Mouse (Mus musculus) hindbrain, embryonic 16.5 days (tissue): ENCODE measurements around the gene Sh3pxd2b. TPM values are rescaled to one million over a fixed set of nuclear protein-coding genes. Genes with fewer than 3 reads are reported as not detected.
A peak's percentile ranks its signal among the peaks of the same experiment; 100 is the strongest.

ENCODE experiments used
- ATAC-seq: fragments of 200-750 bp; cut with Nextera tagmentation; 2 replicates; pipeline ENCODE4 v1.8.0; 2017; ENCODE audit warnings: moderate TSS enrichment, moderate library complexity
- H3K27ac ChIP-seq: fragments of 300-500 bp; sonication (generic); 2 replicates; pipeline ENCODE4 v1.5.1; 2014; ENCODE audit warnings: low read depth, mild to moderate bottlenecking, control low read depth, low read length, moderate library complexity
- H3K27me3 ChIP-seq: fragments of 300-500 bp; sonication (generic); replicated peaks from 2 replicates; pipeline ENCODE4 v1.6.1; 2014; ENCODE audit warnings: low read length; ENCODE audit not compliant: control insufficient read depth, insufficient read depth
- H3K36me3 ChIP-seq: fragments of 300-500 bp; sonication (generic); 2 replicates; pipeline ENCODE4 v1.6.1; 2014; ENCODE audit warnings: mild to moderate bottlenecking, low read length, moderate library complexity, mixed read lengths; ENCODE audit not compliant: control insufficient read depth, insufficient read depth
- H3K4me1 ChIP-seq: fragments of 300-500 bp; sonication (generic); 2 replicates; pipeline ENCODE4 v1.6.1; 2014; ENCODE audit warnings: low read depth, low read length; ENCODE audit not compliant: control insufficient read depth, insufficient read depth
- H3K4me2 ChIP-seq: fragments of 300-500 bp; sonication (generic); 2 replicates; pipeline ENCODE4 v1.6.1; 2014; ENCODE audit warnings: mild to moderate bottlenecking, low read length, control low read depth, moderate library complexity
- H3K4me3 ChIP-seq: fragments of 300-500 bp; sonication (generic); 2 replicates; pipeline ENCODE4 v1.5.1; 2014; ENCODE audit warnings: mild to moderate bottlenecking, low read length, control low read depth, moderate library complexity
- H3K9ac ChIP-seq: fragments of 300-500 bp; sonication (generic); 2 replicates; pipeline ENCODE4 v1.6.1; 2014; ENCODE audit warnings: low read depth, mild to moderate bottlenecking, control low read depth, low read length, moderate library complexity
- H3K9me3 ChIP-seq: fragments of 300-500 bp; sonication (generic); 2 replicates; pipeline ENCODE4 v1.6.1; 2014; ENCODE audit warnings: mild to moderate bottlenecking, low read length, moderate library complexity; ENCODE audit not compliant: control insufficient read depth
- WGBS: fragments of 180-500 bp; shearing (Covaris S2); extraction: QIAGEN DNeasy Blood & Tissue Kit; methylation state at CpG from one replicate; pipeline ENCODE4 v1.1.7; 2014; 5-methylcytosine and 5-hydroxymethylcytosine counted together
- polyA plus RNA-seq: library from polyadenylated mRNA; unstranded; fragments of >200 nt; fragmentation: Nextera tagmentation; extraction: Ambion mirVana; gene quantifications from 2 replicates; pipeline ENCODE4 v1.2.1, GENCODE M21; 2015

Gene Sh3pxd2b
- polyA plus RNA-seq, 1 experiment from 2014 or later = 15.8 TPM

GRCm38 (mm10) chr11:32349284-32349953 is 1.8 kb downstream of the Sh3pxd2b start:
- H3K9me3 ChIP-seq = no peaks in the 10 kb centered on the region
- H3K4me2 ChIP-seq = peak overlapping the region; percentile 85
- 55% methylated on average over 13 of the region's 13 CpGs for WGBS
- no peak for ATAC-seq
- peak overlapping the region; percentile 7 for H3K4me3 ChIP-seq
- no peaks in the 10 kb centered on the region for H3K27me3 ChIP-seq
- H3K4me1 ChIP-seq = peaks cover 31% of the 10 kb centered on the region
- no peak overlapping the region for H3K27ac ChIP-seq
- peak overlapping the region; percentile 35 for H3K9ac ChIP-seq
- H3K36me3 ChIP-seq = no peaks in the 10 kb centered on the region

DNA sequence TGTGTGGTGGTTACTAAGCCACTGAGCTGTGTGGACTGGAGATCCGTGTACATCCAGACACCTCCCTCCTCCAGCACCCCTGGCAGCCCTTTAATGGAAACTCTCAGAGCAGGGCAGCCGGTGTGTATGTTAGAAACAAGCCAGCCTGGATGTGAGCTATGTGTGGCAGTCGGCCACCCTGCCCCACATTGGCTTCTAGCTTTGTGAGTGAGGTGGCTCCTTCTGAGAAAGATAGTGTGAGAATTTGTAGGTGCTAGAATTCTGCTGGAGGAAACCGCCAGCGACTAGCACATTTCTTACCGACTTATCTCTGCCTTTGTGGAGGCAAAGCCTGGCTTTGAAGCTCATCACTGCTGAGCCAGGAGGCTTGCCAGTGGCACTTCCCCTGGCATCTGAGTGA is 5.3 kb downstream of the Sh3pxd2b start:
- Histone ChIP-seq H3K9me3 (no peaks in the 10 kb centered on the region), H3K27me3 (no peaks in the 10 kb centered on the region), H3K4me3 (no peak overlapping the region), H3K27ac (peak overlapping the region; percentile 10; the same call in 1 of the 2 replicates), H3K4me2 (no peak overlapping the region), H3K36me3 (no peaks in the 10 kb centered on the region), H3K4me1 (peaks cover 37% of the 10 kb centered on the region), H3K9ac (no peak overlapping the region)
- no peak for ATAC-seq
- 66% methylated on average over 6 of the region's 6 CpGs for WGBS

DNA sequence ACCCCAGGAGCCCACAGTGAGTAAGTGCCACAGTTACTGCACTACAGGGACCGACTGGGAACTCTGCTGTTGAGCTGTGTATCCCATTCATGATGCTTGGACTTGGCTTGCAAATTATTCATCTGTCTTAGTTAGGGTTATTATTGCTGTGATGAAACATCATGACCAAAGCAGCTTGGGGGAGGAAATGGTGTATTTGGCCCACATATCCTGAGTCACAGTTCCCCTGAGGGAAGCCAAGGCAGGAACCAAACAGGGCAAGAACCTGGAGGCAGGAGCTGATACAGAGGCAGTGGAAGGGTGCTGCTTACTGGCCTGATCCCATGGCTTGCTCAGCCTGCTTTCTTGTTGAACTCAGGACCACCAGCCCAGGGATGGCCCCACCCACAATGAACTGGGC is 7.8 kb downstream of the Sh3pxd2b start:
- H3K4me3 ChIP-seq = no peak overlapping the region
- no peaks in the 10 kb centered on the region for H3K9me3 ChIP-seq
- H3K27me3 ChIP-seq = no peaks in the 10 kb centered on the region
- H3K27ac ChIP-seq = no peak overlapping the region
- no peak for ATAC-seq
- peaks cover 23% of the 10 kb centered on the region for H3K4me1 ChIP-seq
- WGBS = 74% methylated on average over 1 of the region's 1 CpGs
- no peak overlapping the region for H3K9ac ChIP-seq
- no peak overlapping the region for H3K4me2 ChIP-seq
- H3K36me3 ChIP-seq = no peaks in the 10 kb centered on the region

GRCm38 (mm10) chr11:32357686-32358085 is 10.1 kb downstream of the Sh3pxd2b start:
- WGBS = 37% methylated on average over 9 of the region's 9 CpGs
- Histone ChIP-seq H3K4me2 (no peak overlapping the region), H3K4me3 (no peak overlapping the region), H3K9me3 (no peaks in the 10 kb centered on the region), H3K4me1 (peaks cover 19% of the 10 kb centered on the region), H3K36me3 (no peaks in the 10 kb centered on the region), H3K9ac (no peak overlapping the region; the same call in 1 of the 2 replicates), H3K27me3 (no peaks in the 10 kb centered on the region), H3K27ac (0 out of 2 replicates have a peak overlapping the region, but pooled peaks have one; percentile 39)
- peak; percentile 35; the same call in 1 of the 2 replicates for ATAC-seq

DNA sequence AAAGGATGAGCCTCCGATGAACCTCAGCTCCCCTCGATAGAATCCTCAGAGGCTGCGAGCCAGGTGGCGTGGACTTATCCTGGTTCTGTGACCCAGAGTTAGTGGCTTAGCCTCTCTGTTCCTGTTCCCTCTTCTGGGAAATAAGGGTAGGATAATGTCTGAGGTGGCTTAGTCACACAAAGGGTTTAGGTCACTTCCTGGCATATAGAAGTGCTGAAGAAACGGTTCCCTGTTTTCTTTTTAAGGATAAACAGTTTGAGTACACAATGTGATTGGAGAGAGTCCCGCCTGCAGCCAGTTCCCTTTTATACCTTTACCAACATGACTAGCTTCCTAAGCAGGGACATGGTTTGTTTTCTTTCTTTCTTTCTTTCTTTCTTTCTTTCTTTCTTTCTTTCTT is 10.8 kb downstream of the Sh3pxd2b start:
- H3K9ac ChIP-seq = no peak overlapping the region
- H3K9me3 ChIP-seq = no peaks in the 10 kb centered on the region
- ATAC-seq = no peak
- H3K4me3 ChIP-seq = no peak overlapping the region
- H3K27me3 ChIP-seq = no peaks in the 10 kb centered on the region
- no peak overlapping the region for H3K27ac ChIP-seq
- peaks cover 22% of the 10 kb centered on the region for H3K4me1 ChIP-seq
- H3K4me2 ChIP-seq = no peak overlapping the region
- WGBS = 68% methylated on average over 6 of the region's 6 CpGs
- no peaks in the 10 kb centered on the region for H3K36me3 ChIP-seq

DNA sequence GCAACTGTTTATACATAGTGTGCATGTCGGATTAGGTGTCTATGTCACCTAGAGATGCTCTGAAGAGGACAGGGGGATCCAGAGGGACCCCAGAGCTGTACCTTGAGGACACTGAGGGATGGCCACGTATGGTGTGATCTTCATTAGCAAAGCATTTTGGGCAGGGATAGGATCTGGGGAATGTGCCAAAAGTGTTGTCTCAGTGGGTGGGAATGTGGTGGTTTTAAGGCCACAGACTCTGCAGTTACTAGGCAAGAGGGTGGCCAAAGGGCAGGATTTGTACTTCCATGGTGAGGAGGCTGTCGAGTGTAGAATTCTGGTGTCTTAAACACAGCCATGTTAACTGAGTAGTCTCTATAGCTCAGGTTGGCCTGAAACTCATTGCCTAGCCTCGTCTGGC is 11.9 kb downstream of the Sh3pxd2b start:
- WGBS = 79% methylated on average over 4 of the region's 4 CpGs

DNA sequence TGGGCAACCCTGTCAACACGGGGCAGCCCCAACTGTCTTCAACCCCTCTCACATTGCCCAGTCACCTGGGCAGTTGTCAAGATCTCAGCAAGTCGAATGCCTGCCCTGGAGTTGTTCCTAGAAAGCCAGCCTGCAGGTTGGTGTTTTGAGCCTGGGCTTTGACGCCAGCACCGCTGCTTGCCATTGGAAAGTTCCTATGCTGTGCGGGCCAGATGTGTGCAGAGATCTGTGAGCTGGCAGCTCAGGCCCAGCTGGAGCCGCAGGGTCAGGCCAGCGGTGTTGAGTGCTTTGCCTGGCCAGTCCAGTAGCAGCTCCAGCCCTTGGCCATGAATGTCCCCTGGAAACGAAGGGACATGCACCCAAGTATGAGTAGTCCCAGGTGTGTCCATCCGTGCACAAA is 14.2 kb downstream of the Sh3pxd2b start:
- Histone ChIP-seq H3K4me1 (peaks cover 25% of the 10 kb centered on the region), H3K9ac (no peak overlapping the region), H3K27ac (no peak overlapping the region), H3K4me3 (no peak overlapping the region), H3K4me2 (no peak overlapping the region), H3K36me3 (no peaks in the 10 kb centered on the region), H3K9me3 (no peaks in the 10 kb centered on the region), H3K27me3 (no peaks in the 10 kb centered on the region)
- 91% methylated on average over 9 of the region's 9 CpGs for WGBS
- ATAC-seq = no peak

More for the DNA sequence above, 11.9 kb downstream of the Sh3pxd2b start:
- Histone ChIP-seq H3K9me3 (no peaks in the 10 kb centered on the region), H3K9ac (no peak overlapping the region), H3K4me3 (no peak overlapping the region), H3K4me2 (no peak overlapping the region), H3K27ac (no peak overlapping the region), H3K27me3 (no peaks in the 10 kb centered on the region), H3K4me1 (peaks cover 30% of the 10 kb centered on the region), H3K36me3 (no peaks in the 10 kb centered on the region)
- no peak for ATAC-seq

DNA sequence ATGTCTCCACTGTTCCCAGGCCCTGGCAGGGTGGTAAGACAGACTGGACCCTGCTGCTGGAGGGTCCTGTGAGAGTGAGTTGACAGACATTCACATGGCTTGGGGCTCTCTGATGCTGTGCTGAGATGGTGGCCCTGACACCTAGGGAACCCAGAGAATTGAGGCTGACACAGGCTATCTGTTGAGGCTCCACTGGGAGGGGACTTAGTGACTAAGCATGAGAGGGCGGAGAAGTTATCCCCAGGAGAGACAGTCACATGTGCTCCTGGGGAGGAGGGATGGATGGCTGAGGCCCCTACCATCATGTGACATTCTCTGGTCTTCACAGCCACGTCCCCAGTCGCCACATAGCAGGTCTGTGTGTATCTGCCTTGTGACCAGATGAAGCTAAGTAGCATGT is 15.6 kb downstream of the Sh3pxd2b start:
- no peak overlapping the region for H3K4me3 ChIP-seq
- H3K4me1 ChIP-seq = peaks cover 16% of the 10 kb centered on the region
- H3K9me3 ChIP-seq = no peaks in the 10 kb centered on the region
- no peaks in the 10 kb centered on the region for H3K36me3 ChIP-seq
- 55% methylated on average over 3 of the region's 3 CpGs for WGBS
- no peak overlapping the region for H3K4me2 ChIP-seq
- H3K9ac ChIP-seq = no peak overlapping the region
- ATAC-seq = peak; percentile 35
- H3K27me3 ChIP-seq = no peaks in the 10 kb centered on the region
- H3K27ac ChIP-seq = 0 out of 2 replicates have a peak overlapping the region, but pooled peaks have one; percentile 0

- H3K27me3 ChIP-seq = no peaks in the 10 kb centered on the region
- H3K36me3 ChIP-seq = no peaks in the 10 kb centered on the region
- 49% methylated on average over 3 of the region's 3 CpGs for WGBS
- peak overlapping the region; percentile 58; the same call in 1 of the 2 replicates for H3K27ac ChIP-seq
- H3K4me1 ChIP-seq = peaks cover 14% of the 10 kb centered on the region
- H3K4me3 ChIP-seq = no peak overlapping the region
- H3K9ac ChIP-seq = no peak overlapping the region
- ATAC-seq = peak; percentile 87
- no peaks in the 10 kb centered on the region for H3K9me3 ChIP-seq
- no peak overlapping the region for H3K4me2 ChIP-seq
These were observed 16.1 kb downstream of the Sh3pxd2b start for GRCm38 (mm10) chr11:32363610-32364220.
